Mouse (Mus musculus) kidney, adult 11 months (tissue): Measurements from ENCODE around the gene Hmx1.

Experiments used
- DNase-seq: peaks from one replicate; pipeline ENCODE4 v3.0.0; 2022

The Hmx1 gene

GRCm38 (mm10) chr5:35398310-35398910 is 9.5 kb downstream of the Hmx1 start:
- no peak for DNase-seq

GRCm38 (mm10) chr5:35399061-35399460 is 10.2 kb downstream of the Hmx1 start:
- no peak for DNase-seq

GRCm38 (mm10) chr5:35399704-35400320 is 10.9 kb downstream of the Hmx1 start:
- no peak for DNase-seq

GRCm38 (mm10) chr5:35401240-35401639 is 12.3 kb downstream of the Hmx1 start:
- DNase-seq: no peak

- no peak for DNase-seq
These were observed 18.6 kb downstream of the Hmx1 start for GRCm38 (mm10) chr5:35407411-35407930.

- no peak for DNase-seq
These were observed 22.1 kb downstream of the Hmx1 start for GRCm38 (mm10) chr5:35411028-35411427.

GRCm38 (mm10) chr5:35412833-35413232 is 23.9 kb downstream of the Hmx1 start:
- no peak for DNase-seq

- no peak for DNase-seq
These were observed 28.8 kb downstream of the Hmx1 start for GRCm38 (mm10) chr5:35417707-35418106.

- DNase-seq: no peak
These were observed 32.7 kb downstream of the Hmx1 start for GRCm38 (mm10) chr5:35421622-35422021.

- DNase-seq: peak; percentile 64
These were observed 36.3 kb downstream of the Hmx1 start for GRCm38 (mm10) chr5:35425218-35425617.

- peak; percentile 39 for DNase-seq
These were observed 39.0 kb downstream of the Hmx1 start for GRCm38 (mm10) chr5:35427901-35428300.

GRCm38 (mm10) chr5:35428421-35428820 is 39.5 kb downstream of the Hmx1 start:
- DNase-seq: no peak

- no peak for DNase-seq
These were observed 43.2 kb downstream of the Hmx1 start for GRCm38 (mm10) chr5:35432098-35432497.

GRCm38 (mm10) chr5:35434038-35434437 is 45.1 kb downstream of the Hmx1 start:
- DNase-seq: no peak

- no peak for DNase-seq
These were observed 45.8 kb downstream of the Hmx1 start for GRCm38 (mm10) chr5:35434703-35435102.

GRCm38 (mm10) chr5:35438805-35439204 is 49.9 kb downstream of the Hmx1 start:
- no peak for DNase-seq

- no peak for DNase-seq
These were observed 51.6 kb downstream of the Hmx1 start for GRCm38 (mm10) chr5:35440459-35440858.

GRCm38 (mm10) chr5:35441411-35441810 is 52.5 kb downstream of the Hmx1 start:
- peak; percentile 42 for DNase-seq

- no peak for DNase-seq
These were observed 55.8 kb downstream of the Hmx1 start for GRCm38 (mm10) chr5:35444731-35445130.

- DNase-seq: no peak
These were observed 58.9 kb downstream of the Hmx1 start for GRCm38 (mm10) chr5:35447656-35448443.
